Mouse (Mus musculus) neutrophil, adult 5-6 weeks (primary cell): ENCODE results near the gene Rnf40. TPM values are rescaled to one million over a fixed set of nuclear protein-coding genes. Genes with fewer than 3 reads are reported as not detected.
"Not testable (repeated sequence)": the region's sequence is repeated elsewhere in the genome, so short reads cannot be mapped to it uniquely, and the experiment has no call there.

Experiments used
- ATAC-seq: fragments of 151-379, 151-347 bp; 2 replicates; pipeline ENCODE4 v1.8.0; 2017; ENCODE audit warnings: mild to moderate bottlenecking, moderate TSS enrichment; ENCODE audit not compliant: insufficient number of reproducible peaks, poor library complexity, low FRiP score, severe bottlenecking; ENCODE audit errors: extremely low read depth
- total RNA-seq: library from RNA; stranded (forward); fragments of 200-1000 nt; gene quantifications from 2 replicates; pipeline ENCODE4 v1.2.3, GENCODE M21; 2017

Gene Rnf40
- total RNA-seq, 1 experiment from 2014 or later = 137 TPM

GRCm38 (mm10) chr7:127636963-127637362 is 48.4 kb downstream of the Rnf40 start:
- ATAC-seq = no peak

GRCm38 (mm10) chr7:127641260-127641659 is 52.7 kb downstream of the Rnf40 start:
- no peak for ATAC-seq

- ATAC-seq = no peak
These were observed 53.7 kb downstream of the Rnf40 start for GRCm38 (mm10) chr7:127642254-127642653.

GRCm38 (mm10) chr7:127646363-127646762 is 57.8 kb downstream of the Rnf40 start:
- ATAC-seq = no peak

- ATAC-seq = not testable (repeated sequence)
These were observed 59.0 kb downstream of the Rnf40 start for GRCm38 (mm10) chr7:127647576-127647975.

- no peak for ATAC-seq
These were observed 60.1 kb downstream of the Rnf40 start for GRCm38 (mm10) chr7:127648516-127649201.

GRCm38 (mm10) chr7:127649206-127649605 is 60.6 kb downstream of the Rnf40 start:
- no peak for ATAC-seq

GRCm38 (mm10) chr7:127651624-127652023 is 63.1 kb downstream of the Rnf40 start:
- ATAC-seq = no peak

- no peak for ATAC-seq
These were observed 63.5 kb downstream of the Rnf40 start for GRCm38 (mm10) chr7:127652050-127652449.

GRCm38 (mm10) chr7:127654318-127654717 is 65.8 kb downstream of the Rnf40 start:
- ATAC-seq = no peak

Other genes starting within 250 kb of the Rnf40 start
- gene Zfp768, start 243.2 kb upstream of the Rnf40 start, total RNA-seq = 5.4 and 6.8 TPM in 2 replicates
- 23.5 and 24.2 TPM in 2 replicates for gene Zfp747, start 212.7 kb upstream of the Rnf40 start, total RNA-seq
- 7.7 and 8.7 TPM in 2 replicates for gene 9130019O22Rik, start 201.6 kb upstream of the Rnf40 start, total RNA-seq
- gene E430018J23Rik, start 195.1 kb upstream of the Rnf40 start, total RNA-seq = 7.7 and 9.8 TPM in 2 replicates
- gene Zfp764, start 181.9 kb upstream of the Rnf40 start, total RNA-seq = 19.3 and 24.2 TPM in 2 replicates
- 21.1 and 22.7 TPM in 2 replicates for gene Zfp688, start 166.7 kb upstream of the Rnf40 start, total RNA-seq
- 2.1 and 2.7 TPM in 2 replicates for gene Zfp689, start 139.6 kb upstream of the Rnf40 start, total RNA-seq
- 129 and 155 TPM in 2 replicates for gene Prr14, start 129.2 kb upstream of the Rnf40 start, total RNA-seq
- gene Fbrs, start 109.6 kb upstream of the Rnf40 start, total RNA-seq = 92.1 and 93.0 TPM in 2 replicates
- gene Srcap, start 76.8 kb upstream of the Rnf40 start, total RNA-seq = 38.2 and 45.9 TPM in 2 replicates
- 11.8 and 12.4 TPM in 2 replicates for gene Gm42715, start 69.2 kb upstream of the Rnf40 start, total RNA-seq
- gene Tmem265, start 27.4 kb upstream of the Rnf40 start, total RNA-seq = 0.58 and 9.6 TPM in 2 replicates
- 74.8 and 88.3 TPM in 2 replicates for gene Phkg2, start 15.4 kb upstream of the Rnf40 start, total RNA-seq
- gene Ccdc189, start 172 bp upstream of the Rnf40 start, total RNA-seq = 11.8 and 16.8 TPM in 2 replicates
- gene Zfp629, start 27.0 kb downstream of the Rnf40 start, total RNA-seq = 1.7 and 2.2 TPM in 2 replicates
- gene Bcl7c, start 120.2 kb downstream of the Rnf40 start, total RNA-seq = 11.6 and 17.4 TPM in 2 replicates
- gene Ctf1, start 124.0 kb downstream of the Rnf40 start, total RNA-seq = not detected in 2 replicates
- not detected in 2 replicates for gene Ctf2, start 143.4 kb downstream of the Rnf40 start, total RNA-seq
- 9.0 and 9.2 TPM in 2 replicates for gene Fbxl19, start 155.8 kb downstream of the Rnf40 start, total RNA-seq
- gene Orai3, start 181.0 kb downstream of the Rnf40 start, total RNA-seq = 35.7 and 42.8 TPM in 2 replicates
- gene Setd1a, start 187.9 kb downstream of the Rnf40 start, total RNA-seq = 14.4 and 16.7 TPM in 2 replicates
- gene Gm49388, start 196.8 kb downstream of the Rnf40 start, total RNA-seq = 3.3 and 3.5 TPM in 2 replicates
- 4.4 and 4.5 TPM in 2 replicates for gene Hsd3b7, start 211.8 kb downstream of the Rnf40 start, total RNA-seq
- gene Stx4a, start 235.5 kb downstream of the Rnf40 start, total RNA-seq = 93.0 and 99.9 TPM in 2 replicates
- gene Stx1b, start 235.8 kb downstream of the Rnf40 start, total RNA-seq = not detected in 2 replicates